Mouse (Mus musculus): ENCODE results near the gene Gipc3. TPM values are rescaled to one million over a fixed set of nuclear protein-coding genes. Genes with fewer than 3 reads are reported as not detected.
A peak's percentile ranks its signal among the peaks of the same experiment; 100 is the strongest.

Gene Gipc3
- total and polyA plus RNA-seq, 3 experiments = 0.08 to 0.09 TPM; not detected in 1

DNA sequence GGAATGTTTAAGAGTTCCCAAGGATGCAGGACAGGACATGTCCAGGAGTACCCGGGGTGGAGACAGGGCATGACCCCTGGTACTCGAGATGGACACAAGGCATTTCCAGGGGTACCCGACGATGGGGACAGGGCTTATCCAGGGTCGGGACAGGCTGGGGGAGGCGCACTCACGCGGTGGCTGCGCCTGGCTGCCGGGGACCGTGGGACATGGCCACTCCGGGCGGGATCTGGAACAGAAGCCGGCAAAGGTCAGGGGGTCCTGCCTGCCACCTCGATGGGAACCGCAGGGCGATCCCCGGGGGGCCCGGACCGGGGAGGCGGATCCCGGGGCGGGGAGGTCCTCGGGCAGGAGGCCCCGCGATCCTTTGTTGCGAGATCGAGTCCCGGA lies 6.9 kb upstream of the Gipc3 start:
- dilution Hi-C loops (cut with MboI; ENCODE audit: extremely low pct_ligation_motif_present, extremely low pct_unique_long_range_greater_than_20kb, low sequenced_read_pairs) = no loop called here
- Histone ChIP-seq H3K79me2 (replicated peaks; ENCODE audit: control insufficient read depth, extremely low read depth, insufficient read depth, poor library complexity, severe bottlenecking) (no peaks in the 10 kb centered on the region), H3K9ac (ENCODE audit: insufficient read depth, low read depth) (peak overlapping the region; percentile 80), H3K36me3 (replicated peaks in 1 of 2; ENCODE audit: control insufficient read depth in 1 of 2, insufficient read depth in 1 of 2, low read length in 1 of 2) (peaks cover 20 to 37% of the 10 kb centered on the region in 2 experiments), H3K4me3 (replicated peaks in 1 of 3; ENCODE audit: low read depth in 2 of 3, low read length in 2 of 3, poor library complexity in 1 of 3) (peak overlapping the region; percentile 74 to 89 (median 80)), H3K4me1 (ENCODE audit: control insufficient read depth in 1 of 2, insufficient read depth in 2 of 2) (peaks cover 7 to 36% of the 10 kb centered on the region in 2 experiments), H3K4me2 (ENCODE audit: insufficient read depth, low read depth, poor library complexity, severe bottlenecking) (peak overlapping the region; percentile 89), H3K9me3 (replicated peaks; ENCODE audit: low read length) (no peaks in the 10 kb centered on the region), H3K27ac (ENCODE audit: insufficient read depth, low read depth) (0 out of 2 replicates have a peak overlapping the region, but pooled peaks have one; percentile 2), H3K27me3 (replicated peaks) (no peaks in the 10 kb centered on the region)
- no peak for DNase-seq (ENCODE audit: extremely low read depth)
- in situ Hi-C loops (cut with MboI; ENCODE audit: low pct_ligation_motif_present, low pct_unique_long_range_greater_than_20kb, low sequenced_read_pairs) = loop anchor here (10.0 kb wide), 1 partner anchor 155 kb away; no protein-coding TSS in a partner anchor
- TF ChIP-seq ELF1 (IDR thresholded peaks at IDR 0.05; ENCODE audit: low read depth, low read length) = no peak
- no peak for TF ChIP-seq POLR2A (IDR thresholded peaks at IDR 0.05; ENCODE audit: low read depth, low read length)
- no peak for TF ChIP-seq CHD1 (IDR thresholded peaks at IDR 0.05; ENCODE audit: low read depth, low read length)
- TF ChIP-seq USF1 (IDR thresholded peaks at IDR 0.05; ENCODE audit: low read depth, low read length) = no peak
- TF ChIP-seq ZMIZ1 (IDR thresholded peaks at IDR 0.05; ENCODE audit: low read depth, low read length) = no peak
- no peak for TF ChIP-seq EP300 (IDR thresholded peaks at IDR 0.05; ENCODE audit: low read length)
- no peak for TF ChIP-seq JUN (IDR thresholded peaks at IDR 0.05; ENCODE audit: insufficient read depth, low read depth, low read length)
- TF ChIP-seq TCF12 (IDR thresholded peaks at IDR 0.05; ENCODE audit: low read depth, low read length) = no peak
- TF ChIP-seq BHLHE40 (IDR thresholded peaks at IDR 0.05; ENCODE audit: low read depth, low read length) = no peak
- no peak for TF ChIP-seq CHD2 (IDR thresholded peaks at IDR 0.05; ENCODE audit: low read length)
- TF ChIP-seq POLR2AphosphoS2 (IDR thresholded peaks at IDR 0.05; ENCODE audit: low read depth, low read length) = no peak

DNA sequence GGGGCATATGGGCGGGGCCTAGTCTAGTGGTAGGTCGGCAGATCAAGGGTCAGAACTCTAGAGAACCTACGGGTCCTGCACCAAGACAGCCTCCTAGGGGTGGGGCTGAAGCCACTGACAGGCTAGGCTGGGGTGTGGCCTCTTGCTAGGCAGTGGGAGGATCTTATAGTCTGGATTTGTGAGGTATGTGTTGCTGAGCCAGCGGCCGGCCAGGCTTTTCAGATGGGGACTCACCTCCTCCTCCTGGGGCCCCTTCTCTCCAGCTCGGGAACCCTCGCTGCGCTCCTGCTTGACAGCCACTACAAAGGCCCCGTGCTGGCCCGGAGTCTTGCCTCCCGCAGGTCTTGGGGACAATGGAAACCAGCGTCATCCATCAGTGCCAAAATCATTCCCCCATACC lies 6.1 kb upstream of the Gipc3 start:
- no peak for TF ChIP-seq IRF4 (IDR thresholded peaks at IDR 0.05; ENCODE audit: low read depth, low read length)
- no peak for TF ChIP-seq POLR2AphosphoS2 (IDR thresholded peaks at IDR 0.05; ENCODE audit: low read depth, low read length)
- no peak for TF ChIP-seq EP300 (IDR thresholded peaks at IDR 0.05; ENCODE audit: low read length)
- TF ChIP-seq TBP (conservative IDR thresholded peaks at IDR 0.05; ENCODE audit: low read depth, low read length) = no peak
- no peak for TF ChIP-seq SIN3A (IDR thresholded peaks at IDR 0.05; ENCODE audit: low read length)
- TF ChIP-seq JUN (IDR thresholded peaks at IDR 0.05; ENCODE audit: insufficient read depth, low read depth, low read length) = no peak
- no peak for TF ChIP-seq RCOR1 (conservative IDR thresholded peaks at IDR 0.05; ENCODE audit: low read depth, low read length)
- TF ChIP-seq CHD1 (IDR thresholded peaks at IDR 0.05; ENCODE audit: low read depth, low read length) = no peak
- no peak for TF ChIP-seq USF2 (conservative IDR thresholded peaks at IDR 0.05; ENCODE audit: low read depth, low read length)
- no peak for TF ChIP-seq BHLHE40 (IDR thresholded peaks at IDR 0.05; ENCODE audit: low read depth, low read length)
- no peak for TF ChIP-seq ZMIZ1 (IDR thresholded peaks at IDR 0.05; ENCODE audit: low read depth, low read length)
- TF ChIP-seq ZC3H11A (IDR thresholded peaks at IDR 0.05; ENCODE audit: low read depth, low read length) = no peak
- no peak for TF ChIP-seq UBTF (IDR thresholded peaks at IDR 0.05; ENCODE audit: low read depth, low read length)
- TF ChIP-seq ZNF384 (IDR thresholded peaks at IDR 0.05; ENCODE audit: low read depth, low read length) = no peak
- no peak for TF ChIP-seq MAZ (IDR thresholded peaks at IDR 0.05; ENCODE audit: low read depth, low read length)
- no peak for TF ChIP-seq GABPA (IDR thresholded peaks at IDR 0.05; ENCODE audit: insufficient replicate concordance, low read depth, low read length)
- no peak for TF ChIP-seq HCFC1 (IDR thresholded peaks at IDR 0.05; ENCODE audit: low read depth, low read length)
- peaks cover 7 to 37% of the 10 kb centered on the region in 2 experiments for H3K4me1 ChIP-seq (ENCODE audit: control insufficient read depth in 1 of 2, insufficient read depth in 2 of 2)
- peak overlapping the region; percentile 89 for H3K4me2 ChIP-seq (ENCODE audit: insufficient read depth, low read depth, poor library complexity, severe bottlenecking)

More for the DNA sequence above, 6.1 kb upstream of the Gipc3 start:
- peak overlapping the region; percentile 80; the same call in 1 of the 2 replicates for H3K9ac ChIP-seq (ENCODE audit: insufficient read depth, low read depth)
- peaks cover 20 to 37% of the 10 kb centered on the region in 2 experiments for H3K36me3 ChIP-seq (replicated peaks in 1 of 2; ENCODE audit: control insufficient read depth in 1 of 2, insufficient read depth in 1 of 2, low read length in 1 of 2)
- dilution Hi-C loops (cut with MboI; ENCODE audit: extremely low pct_ligation_motif_present, extremely low pct_unique_long_range_greater_than_20kb, low sequenced_read_pairs) (no loop called here), in situ Hi-C loops (cut with MboI; ENCODE audit: low pct_ligation_motif_present, low pct_unique_long_range_greater_than_20kb, low sequenced_read_pairs) (no loop called here)
- no peaks in the 10 kb centered on the region for H3K79me2 ChIP-seq (replicated peaks; ENCODE audit: control insufficient read depth, extremely low read depth, insufficient read depth, poor library complexity, severe bottlenecking)
- H3K27me3 ChIP-seq (replicated peaks) = no peaks in the 10 kb centered on the region
- H3K27ac ChIP-seq (ENCODE audit: insufficient read depth, low read depth) = no peak overlapping the region
- H3K4me3 ChIP-seq (replicated peaks in 1 of 3; ENCODE audit: low read depth in 2 of 3, low read length in 2 of 3, poor library complexity in 1 of 3) = peak overlapping the region; percentile 74 to 89 (median 80)
- H3K9me3 ChIP-seq (replicated peaks; ENCODE audit: low read length) = no peaks in the 10 kb centered on the region
- peak; percentile 70 for DNase-seq (ENCODE audit: extremely low read depth)
